Mouse (Mus musculus): ENCODE results near the gene Zdhhc3.

The Zdhhc3 gene

DNA sequence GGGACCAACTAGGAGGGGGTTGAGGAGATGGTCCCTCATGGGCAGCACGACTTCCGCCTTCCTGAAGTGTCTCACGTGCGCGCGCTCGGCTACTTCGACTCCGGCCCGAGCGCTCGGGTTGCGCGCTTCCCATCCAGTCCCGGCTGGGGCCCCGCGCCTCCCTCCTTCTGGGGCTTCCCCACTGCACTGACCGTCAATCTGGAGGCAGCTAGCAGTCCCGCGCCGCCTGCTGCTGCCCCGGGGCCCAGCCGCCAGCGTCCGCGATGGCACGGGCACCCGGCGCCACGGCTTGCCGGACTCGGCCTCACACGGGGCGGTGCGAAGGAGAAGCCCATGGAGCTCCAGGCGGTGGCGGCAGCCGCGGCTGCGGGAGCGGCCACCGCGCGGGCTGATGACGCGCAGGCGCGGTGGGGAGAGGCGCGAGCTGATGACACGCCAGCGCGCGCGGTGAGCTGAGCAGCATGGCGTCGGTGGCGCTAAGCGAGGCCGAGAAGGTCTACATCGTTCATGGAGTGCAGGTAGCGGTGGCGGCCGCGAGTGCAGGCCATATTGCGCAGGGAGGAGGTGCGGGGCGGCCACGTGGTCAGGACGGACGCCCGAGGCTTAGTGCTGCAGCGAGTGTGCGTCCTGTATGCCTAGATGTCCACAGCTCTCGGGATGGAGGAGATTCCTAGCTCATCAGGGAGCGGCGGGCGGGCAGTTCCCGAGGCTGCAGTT lies at the start of gene Zdhhc3, which contains the start of gene Exosc7:
TSS of gene Zdhhc3 (minus strand) at position 401 of the 717 bp plus-strand sequence.
TSS of gene Exosc7 (plus strand) at position 411 of the 717 bp plus-strand sequence.
- peak; percentile 80 for DNase-seq (ENCODE audit: low read depth, low spot score)

DNA sequence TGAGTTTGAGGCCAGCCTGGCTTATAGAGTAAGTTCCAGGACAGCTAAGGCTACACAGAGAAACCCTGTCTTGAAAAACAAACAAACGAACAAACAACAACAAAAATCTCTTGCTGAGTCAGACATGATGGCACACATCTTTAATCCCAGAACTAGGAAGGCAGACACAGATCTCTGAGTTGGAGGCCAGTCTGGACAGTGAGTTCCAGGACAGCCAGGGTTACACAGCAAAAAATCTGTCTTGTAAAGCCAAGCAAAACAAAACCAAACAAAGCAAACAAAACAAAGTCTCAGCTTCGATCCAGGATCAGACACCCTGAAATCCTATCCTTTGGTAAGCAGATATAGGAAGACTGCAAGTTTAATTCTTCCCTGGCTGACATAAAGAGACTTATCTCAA lies 48.8 kb upstream of the Zdhhc3 start:
- DNase-seq (ENCODE audit: low read depth, low spot score): no peak

- no peak for DNase-seq (ENCODE audit: low read depth, low spot score)
These were observed 46.3 kb upstream of the Zdhhc3 start for GRCm38 (mm10) chr9:123159330-123159729.

DNA sequence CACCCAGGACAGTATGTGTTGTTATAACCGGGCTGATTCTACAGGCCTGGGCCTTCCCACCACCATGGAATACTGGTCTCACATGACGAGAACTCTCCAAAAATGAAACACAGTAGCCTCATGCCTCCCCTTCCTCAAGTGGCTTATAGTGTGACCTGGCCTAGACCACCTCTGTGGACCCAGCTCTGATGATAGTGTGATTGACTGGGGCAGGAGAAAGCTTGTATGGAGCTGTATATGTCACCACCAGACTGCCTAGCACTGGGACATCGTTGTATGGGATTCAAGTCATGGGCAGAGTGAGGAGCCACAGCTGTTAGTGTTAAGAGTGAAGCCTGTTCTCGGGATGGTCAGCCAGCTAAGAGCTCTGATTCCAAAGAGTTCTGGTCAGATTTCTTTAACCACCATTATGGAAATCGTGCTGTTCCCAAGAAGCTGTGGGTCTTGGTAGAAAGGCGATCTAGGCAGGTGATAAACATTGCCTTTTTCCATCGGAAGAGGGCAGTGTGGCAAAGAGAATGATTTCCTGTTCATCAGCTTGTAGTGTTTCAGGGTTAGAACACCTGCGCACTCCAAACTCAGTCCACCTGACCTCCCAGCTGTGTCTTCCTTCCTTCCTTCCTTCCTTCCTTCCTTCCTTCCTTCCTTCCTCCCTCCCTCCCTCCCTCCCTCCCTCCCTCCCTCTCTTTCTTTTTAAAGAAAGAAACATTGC lies 45.3 kb upstream of the Zdhhc3 start:
- DNase-seq (ENCODE audit: low read depth, low spot score): no peak

- DNase-seq (ENCODE audit: low read depth, low spot score): peak; percentile 54
These were observed 44.7 kb upstream of the Zdhhc3 start for GRCm38 (mm10) chr9:123157699-123158098.

DNA sequence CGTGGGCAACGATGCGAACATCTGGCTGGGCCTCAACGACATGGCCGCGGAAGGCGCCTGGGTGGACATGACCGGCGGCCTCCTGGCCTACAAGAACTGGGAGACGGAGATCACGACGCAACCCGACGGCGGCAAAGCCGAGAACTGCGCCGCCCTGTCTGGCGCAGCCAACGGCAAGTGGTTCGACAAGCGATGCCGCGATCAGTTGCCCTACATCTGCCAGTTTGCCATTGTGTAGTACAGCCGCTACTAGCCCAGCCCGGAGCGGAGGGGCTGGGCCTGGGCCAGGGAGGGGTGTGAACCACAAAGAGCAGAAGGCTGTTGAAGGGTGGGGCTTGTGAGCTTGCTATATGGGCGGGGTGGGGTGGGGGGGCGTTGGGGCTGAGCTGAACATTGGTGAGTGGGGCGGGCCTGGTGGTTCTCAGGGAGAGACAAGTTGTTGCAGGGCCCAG lies 43.9 kb upstream of the Zdhhc3 start:
- DNase-seq (ENCODE audit: low read depth, low spot score): no peak

DNA sequence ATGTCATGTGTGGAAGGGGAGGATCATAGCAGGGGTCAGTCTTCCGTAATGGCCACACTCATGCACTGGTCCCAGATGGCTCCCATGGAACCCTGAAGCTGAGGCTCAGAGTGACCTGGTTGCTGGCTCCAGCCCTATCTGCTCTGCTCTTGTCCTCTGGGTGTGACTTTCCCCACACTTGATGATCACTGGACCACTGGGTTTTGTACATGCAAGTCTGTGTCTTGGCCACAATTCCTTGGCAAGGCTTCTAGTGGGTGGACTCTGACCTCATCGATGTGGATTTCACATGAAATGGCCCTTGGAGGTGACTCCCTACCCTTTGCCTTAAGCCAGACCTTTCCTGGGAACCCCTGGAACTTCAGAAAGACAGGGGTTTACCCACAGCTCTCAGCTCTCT lies 40.1 kb upstream of the Zdhhc3 start:
- peak; percentile 84 for DNase-seq (ENCODE audit: low read depth, low spot score)

DNA sequence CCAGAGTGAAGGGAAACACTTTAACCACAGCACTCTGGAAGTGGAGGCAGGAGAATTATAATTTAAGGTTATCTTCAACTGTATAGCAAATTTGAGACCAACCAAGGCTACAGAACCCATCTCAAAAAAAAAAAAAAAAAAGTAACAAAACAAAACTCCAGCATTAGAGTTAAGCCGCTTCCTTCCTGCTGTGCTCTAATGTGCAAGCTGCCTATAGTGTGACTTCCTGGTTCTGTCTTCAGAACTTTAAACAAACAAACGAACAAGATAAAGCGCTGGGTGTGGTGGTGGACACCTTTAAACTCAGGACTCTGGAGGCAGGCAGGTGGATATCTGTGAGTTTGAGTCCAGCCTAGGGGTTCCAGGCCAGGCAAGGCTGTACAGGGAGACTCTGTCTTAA lies 39.0 kb upstream of the Zdhhc3 start:
- DNase-seq (ENCODE audit: low read depth, low spot score): no peak

GRCm38 (mm10) chr9:123151561-123151960 lies 38.6 kb upstream of the Zdhhc3 start:
- peak; percentile 79 for DNase-seq (ENCODE audit: low read depth, low spot score)

- DNase-seq (ENCODE audit: low read depth, low spot score): peak; percentile 87
These were observed 37.4 kb upstream of the Zdhhc3 start, which contains the start of gene Clec3b for GRCm38 (mm10) chr9:123150241-123151020. Clec3b (plus strand) TSS chr9:123150946.

DNA sequence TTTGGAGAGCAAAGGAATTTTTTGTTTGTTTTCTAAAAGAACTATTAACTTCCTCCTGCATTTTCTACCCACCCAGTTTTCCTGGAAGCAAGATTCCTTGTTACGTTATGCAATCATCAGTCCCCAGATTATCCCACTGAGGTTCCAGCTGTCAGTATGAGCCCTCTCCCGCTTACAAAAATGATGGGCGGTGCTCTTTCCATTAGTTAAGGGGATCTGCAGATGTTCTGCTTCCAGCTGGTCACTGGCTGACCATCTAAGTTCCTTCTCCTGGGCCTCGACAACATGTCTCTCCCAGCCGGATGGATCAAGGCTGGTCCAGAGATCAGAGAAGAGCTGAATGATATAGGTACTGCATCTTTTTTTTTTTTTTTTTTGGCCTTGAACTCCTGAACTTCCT lies 35.4 kb upstream of the Zdhhc3 start:
- peak; percentile 89 for DNase-seq (ENCODE audit: low read depth, low spot score)

DNA sequence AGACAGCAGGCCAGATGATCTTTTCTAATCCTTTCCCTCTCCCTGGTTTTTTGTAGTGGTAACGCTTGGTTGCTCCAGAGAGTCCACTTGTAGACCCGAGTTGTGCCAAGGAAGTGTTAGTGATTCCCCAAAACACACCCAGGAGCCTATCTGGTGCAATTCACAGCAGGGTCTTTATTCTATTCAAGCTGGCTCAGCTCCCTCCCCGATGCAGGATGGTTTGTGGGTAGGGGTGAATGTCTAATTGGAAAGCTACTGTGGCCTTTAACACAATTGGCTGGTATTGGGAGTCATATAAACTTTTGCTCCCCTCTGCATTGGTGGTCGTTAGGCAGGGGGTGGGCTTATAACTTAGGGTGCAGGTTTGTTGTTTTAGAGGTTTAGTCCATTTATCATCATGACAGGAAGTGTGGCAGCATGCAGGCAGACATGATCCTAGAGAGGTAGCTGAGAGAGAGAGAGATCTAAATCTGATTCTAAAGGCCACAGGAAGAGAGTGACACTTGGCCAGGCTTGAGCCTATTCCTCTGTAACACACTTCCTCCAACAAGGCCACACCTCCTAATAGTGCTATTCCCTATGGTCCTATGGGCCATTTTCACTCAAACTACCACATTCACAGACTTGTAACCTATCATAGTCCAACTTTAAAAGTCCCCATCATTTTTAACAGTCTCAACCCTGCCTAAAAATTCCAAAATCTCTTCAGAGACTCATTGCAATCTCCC lies 27.0 kb upstream of the Zdhhc3 start:
- no peak for DNase-seq (ENCODE audit: low read depth, low spot score)

- peak; percentile 72 for DNase-seq (ENCODE audit: low read depth, low spot score)
These were observed 26.0 kb upstream of the Zdhhc3 start for GRCm38 (mm10) chr9:123138891-123139474.

- DNase-seq (ENCODE audit: low read depth, low spot score): peak; percentile 64
These were observed 24.1 kb upstream of the Zdhhc3 start for GRCm38 (mm10) chr9:123136953-123137682.

GRCm38 (mm10) chr9:123132994-123133393 lies 20.0 kb upstream of the Zdhhc3 start:
- DNase-seq (ENCODE audit: low read depth, low spot score): no peak

- no peak for DNase-seq (ENCODE audit: low read depth, low spot score)
These were observed 14.7 kb upstream of the Zdhhc3 start for GRCm38 (mm10) chr9:123127663-123128062.

DNA sequence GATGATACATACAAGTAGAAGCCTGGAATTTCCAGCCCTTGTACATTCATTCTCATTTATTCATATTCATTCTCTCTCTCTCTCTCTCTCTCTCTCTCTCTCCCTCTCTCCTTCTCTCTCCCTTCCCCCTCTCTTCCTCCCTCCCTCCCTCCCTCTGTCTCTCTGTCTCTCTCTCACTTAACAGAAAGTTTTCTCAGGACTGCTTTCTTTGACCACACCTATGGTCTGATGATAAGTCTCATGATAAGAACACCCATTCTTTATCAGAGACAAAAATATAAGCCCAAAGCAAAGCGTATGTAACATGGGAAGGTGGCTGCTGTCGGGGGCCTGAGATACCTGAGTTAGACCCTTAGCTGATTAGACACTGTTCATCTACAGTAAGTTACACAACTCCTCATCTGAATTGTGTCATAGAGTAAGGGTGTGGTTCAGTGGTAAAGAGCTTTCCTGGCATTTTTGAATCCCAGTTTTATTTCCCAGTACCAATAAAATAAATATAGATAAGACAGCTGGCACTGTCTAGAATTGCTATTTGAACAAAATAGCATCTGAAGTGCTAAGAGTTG lies 11.5 kb upstream of the Zdhhc3 start:
- no peak for DNase-seq (ENCODE audit: low read depth, low spot score)

DNA sequence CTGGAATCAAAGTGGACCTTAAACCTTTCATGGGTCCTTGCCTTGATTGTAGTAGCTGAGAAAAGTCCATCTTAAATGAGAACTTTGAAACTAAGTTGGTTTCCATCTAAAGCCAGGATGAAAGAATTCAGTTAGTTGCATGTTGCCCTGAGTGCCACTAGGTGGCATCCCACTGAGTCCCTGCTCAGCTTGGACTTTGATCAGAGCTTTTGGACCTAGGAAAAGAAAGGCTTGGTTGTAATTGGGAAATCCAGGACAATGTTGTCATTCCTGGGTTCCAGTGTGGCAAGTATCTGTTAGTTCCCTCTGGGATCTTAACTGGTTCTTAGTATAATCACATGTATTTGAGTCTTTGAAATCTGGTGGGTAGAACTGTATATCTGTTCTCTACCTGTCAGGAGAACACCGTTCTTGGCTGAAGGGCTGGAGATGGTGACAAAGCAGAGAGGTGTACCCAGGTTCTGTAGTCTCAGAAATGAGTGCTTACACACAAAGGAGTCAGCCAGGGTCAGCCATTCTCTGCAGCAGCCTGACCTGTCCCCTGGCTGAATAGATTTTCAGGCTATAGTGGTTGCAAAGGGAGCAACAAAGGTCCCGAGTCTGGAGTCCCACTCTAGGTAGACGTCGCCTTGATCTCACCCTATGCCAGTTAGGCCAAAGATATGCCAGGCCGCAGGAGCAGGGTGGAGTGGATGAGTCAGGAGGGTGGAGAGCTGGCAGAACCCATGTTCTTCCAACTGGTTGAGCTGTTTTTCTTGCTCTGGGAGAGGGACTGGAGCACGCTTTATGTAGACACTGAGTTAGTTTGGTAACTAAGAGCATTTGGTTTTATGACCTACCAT lies 10.8 kb upstream of the Zdhhc3 start:
- DNase-seq (ENCODE audit: low read depth, low spot score): peak; percentile 53

DNA sequence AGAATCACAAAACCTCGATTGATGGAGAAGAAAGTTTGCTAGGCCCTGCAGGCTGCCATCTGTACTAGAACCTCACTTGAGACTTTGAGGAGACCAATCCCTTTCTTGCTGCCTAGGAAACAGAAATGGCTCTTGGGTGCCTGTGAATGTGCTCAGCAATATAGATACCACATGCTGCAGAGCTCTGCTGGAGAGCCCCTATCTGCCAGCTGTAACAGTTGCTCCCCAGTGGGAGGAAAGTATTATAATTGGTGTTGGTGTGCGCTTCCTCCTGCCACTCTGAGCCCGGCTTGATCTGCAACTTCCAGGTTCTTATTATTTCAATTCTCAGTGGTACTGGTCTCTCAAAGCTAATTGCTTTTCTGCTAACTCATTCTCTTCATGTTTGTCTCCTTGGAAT lies 10.0 kb upstream of the Zdhhc3 start:
- DNase-seq (ENCODE audit: low read depth, low spot score): no peak
